Mouse (Mus musculus) thymus, postnatal 10 days (tissue): ENCODE measurements around the gene Ncoa3.

Experiments
- DNase-seq, 2 experiments: peaks; one replicate each; pipeline ENCODE4 v3.0.0; 2021; ENCODE audit warnings: low spot score in 2 of 2

Ncoa3 gene

DNA sequence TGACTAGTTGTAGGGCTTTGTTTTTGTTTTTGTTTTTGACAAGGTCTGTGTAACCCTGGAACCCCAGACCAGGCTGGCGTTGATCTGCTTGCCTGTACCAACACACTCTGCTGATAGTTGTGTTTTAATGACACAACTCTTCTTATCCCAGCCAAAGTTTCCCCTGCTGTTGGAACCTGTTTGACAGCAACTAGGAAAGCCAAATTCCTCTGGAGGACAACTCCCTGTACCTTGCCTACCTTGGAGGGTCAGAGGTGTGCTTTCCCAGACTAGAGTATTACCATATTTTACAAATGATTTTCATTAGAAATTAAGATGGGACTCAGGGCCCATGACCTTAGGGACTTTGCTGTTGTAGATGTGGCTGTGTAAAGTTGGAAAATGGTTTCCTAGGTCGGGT is 9.3 kb downstream of the Ncoa3 start:
- no peak for DNase-seq

DNA sequence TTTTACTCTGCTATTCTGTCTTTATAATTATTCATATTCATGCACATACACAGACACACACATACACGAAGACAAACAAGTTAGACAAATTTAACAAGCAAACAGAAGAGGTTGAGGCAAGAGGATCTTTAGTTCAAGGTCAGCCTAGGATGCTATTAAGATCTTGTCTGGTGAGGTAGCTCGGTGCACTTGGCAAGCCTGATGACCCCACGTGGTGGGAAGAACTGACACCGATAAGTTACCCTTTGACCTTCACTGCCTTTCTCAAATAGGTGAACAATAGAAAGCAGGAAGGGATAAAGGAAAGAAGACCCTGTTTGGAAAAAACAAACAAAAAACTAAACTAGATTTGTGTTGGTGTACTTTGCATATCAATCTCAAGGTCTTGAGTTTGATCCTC is 10.0 kb downstream of the Ncoa3 start:
- DNase-seq = no peak

GRCm38 (mm10) chr2:166003004-166003403 is 10.6 kb downstream of the Ncoa3 start:
- no peak for DNase-seq

GRCm38 (mm10) chr2:166007046-166007445 is 14.6 kb downstream of the Ncoa3 start:
- DNase-seq = no peak

DNA sequence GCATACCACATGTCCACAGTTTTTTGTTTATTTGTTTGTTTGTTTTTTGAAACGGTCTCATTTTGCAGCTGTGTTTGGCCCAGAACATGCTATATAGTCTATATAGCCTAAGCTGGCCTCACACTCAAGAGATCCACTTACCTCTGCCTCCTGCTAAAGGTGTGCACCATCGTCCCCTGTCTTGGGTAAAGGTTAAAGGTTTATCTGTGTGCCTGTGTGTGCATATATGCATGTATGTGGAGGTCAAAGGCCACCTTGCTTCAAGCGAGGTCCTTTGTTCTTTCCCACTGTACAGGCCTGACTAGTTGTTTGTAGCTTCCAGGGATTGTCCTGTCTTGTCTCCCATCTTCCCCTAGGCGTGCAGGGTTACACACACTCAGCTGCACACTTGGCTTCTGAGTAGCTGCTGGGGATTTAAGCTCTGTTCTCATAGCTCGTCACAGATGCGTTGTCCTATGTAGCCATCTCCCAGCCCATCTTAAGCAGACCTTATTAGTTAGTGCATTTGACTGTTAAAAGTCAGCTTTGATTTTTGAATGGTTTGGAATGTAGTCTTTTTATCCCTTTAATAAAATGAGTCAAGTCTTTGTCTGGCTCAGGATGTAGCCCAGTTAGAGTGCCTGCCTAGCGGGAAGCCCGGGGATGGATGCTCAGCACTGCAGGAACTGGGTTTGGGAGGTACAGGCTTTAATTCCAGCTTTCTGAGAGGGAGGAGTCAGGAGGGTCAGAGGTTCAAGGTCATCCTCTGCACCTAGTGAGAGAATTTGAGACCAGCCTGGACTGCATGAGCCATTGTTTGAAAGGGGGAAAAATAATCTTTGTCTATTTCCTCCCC is 16.3 kb downstream of the Ncoa3 start:
- DNase-seq = no peak

- DNase-seq = no peak
Measured at GRCm38 (mm10) chr2:166009393-166009947, 17.0 kb downstream of the Ncoa3 start.

- no peak for DNase-seq
Measured at GRCm38 (mm10) chr2:166010321-166010720, 17.9 kb downstream of the Ncoa3 start.

- DNase-seq = no peak
Measured at GRCm38 (mm10) chr2:166011422-166011821, 19.0 kb downstream of the Ncoa3 start.

DNA sequence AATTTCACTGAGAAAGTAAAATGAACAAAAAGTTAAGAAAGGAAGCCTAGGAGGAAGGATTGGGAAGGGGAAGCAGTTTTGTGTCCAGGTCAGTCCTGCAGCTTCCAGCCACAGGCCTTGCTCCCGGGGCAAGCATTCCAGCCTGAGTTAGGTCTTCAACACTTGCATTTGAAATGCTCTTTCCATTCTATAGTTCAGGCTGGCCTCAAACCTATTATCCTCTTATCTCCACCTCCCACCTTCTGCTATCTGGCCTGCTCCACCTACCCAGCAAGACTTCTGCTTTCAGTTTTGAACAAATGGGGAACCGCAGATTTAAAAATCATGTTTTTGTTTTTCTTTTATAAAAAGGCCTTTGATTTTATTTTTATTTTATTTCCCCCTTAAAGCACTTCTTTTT is 19.7 kb downstream of the Ncoa3 start:
- DNase-seq = no peak

GRCm38 (mm10) chr2:166018769-166019168 is 26.3 kb downstream of the Ncoa3 start:
- no peak for DNase-seq

DNA sequence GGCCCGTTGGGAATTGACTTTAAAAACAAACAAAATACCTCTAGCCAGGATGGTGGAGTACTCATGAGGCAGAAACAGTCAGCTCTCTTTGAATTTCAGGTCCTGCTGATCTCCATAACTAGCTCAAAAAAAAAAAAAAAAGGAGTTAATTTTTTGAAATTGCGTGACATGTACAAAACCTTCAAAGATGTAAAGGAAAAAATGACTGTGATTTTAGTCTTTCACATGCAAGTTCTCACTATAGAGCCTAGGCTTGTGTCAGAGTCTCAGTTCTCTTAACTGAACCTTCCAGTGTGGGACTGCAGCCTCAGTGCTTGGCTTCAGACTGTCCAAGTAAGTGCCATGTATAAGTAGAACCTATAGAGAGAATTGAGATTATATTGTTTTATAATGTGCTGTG is 27.6 kb downstream of the Ncoa3 start:
- no peak for DNase-seq

- DNase-seq = no peak
Measured at GRCm38 (mm10) chr2:166021073-166021610, 28.7 kb downstream of the Ncoa3 start.

DNA sequence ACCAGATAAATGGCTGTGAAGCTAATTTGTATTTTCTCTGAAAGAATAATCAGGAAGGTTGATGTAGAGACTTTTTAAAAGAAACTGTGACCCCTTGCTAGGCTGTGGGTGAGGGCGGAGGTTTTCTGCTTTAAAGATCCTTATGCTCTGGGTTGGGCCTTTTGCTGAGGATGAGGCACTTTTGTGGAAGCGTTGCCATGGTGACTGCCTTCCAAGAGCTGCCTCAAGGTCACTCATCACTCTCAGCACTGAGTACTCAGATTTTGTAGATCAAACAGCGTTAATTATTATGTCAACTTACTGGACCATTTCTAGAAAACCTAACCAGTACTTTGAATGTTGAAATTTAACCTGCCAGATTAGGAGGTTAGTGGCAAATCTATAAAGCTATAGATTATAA is 29.2 kb downstream of the Ncoa3 start:
- DNase-seq = no peak

- peak in 1 of 2 experiments; percentile 33 for DNase-seq
Measured at GRCm38 (mm10) chr2:166022327-166022726, 29.9 kb downstream of the Ncoa3 start.

DNA sequence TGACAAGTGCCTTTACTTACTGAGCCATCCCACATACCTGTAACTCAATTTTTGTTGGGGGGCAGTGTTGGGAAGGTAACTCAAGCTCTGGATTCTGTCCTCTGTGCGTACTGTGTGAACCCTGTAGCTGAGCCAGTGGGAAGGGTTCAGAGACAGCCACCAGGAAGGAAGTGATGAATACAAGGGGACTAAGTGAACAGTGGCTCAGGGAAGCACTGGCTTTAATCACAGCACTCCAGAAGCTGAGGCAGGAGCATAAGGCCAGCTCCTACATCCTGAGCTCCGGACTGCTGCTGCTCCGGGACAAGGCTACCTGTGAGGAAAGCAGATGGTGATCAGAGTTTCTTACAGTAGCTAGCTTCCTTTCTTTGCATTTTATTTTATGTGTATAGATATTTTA is 31.6 kb downstream of the Ncoa3 start:
- no peak for DNase-seq

DNA sequence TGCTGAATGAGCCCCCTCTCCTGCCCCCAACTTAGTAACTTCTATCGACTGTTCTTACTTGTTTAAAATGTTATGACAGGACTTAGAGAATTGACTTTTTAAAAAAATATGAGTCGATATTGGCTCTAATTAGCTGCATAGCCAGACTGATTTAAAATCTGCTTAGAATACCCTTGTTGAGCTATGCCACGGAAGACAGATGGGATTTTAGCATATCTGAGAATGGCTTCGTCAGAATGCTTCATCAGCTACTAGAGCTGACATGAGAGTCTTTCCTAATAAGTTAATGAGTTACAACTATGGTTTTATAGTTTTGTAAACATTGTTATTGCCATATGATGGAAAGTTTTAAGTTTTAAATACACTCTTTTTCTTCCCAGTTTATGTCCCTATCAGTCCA is 32.2 kb downstream of the Ncoa3 start:
- DNase-seq = no peak

DNA sequence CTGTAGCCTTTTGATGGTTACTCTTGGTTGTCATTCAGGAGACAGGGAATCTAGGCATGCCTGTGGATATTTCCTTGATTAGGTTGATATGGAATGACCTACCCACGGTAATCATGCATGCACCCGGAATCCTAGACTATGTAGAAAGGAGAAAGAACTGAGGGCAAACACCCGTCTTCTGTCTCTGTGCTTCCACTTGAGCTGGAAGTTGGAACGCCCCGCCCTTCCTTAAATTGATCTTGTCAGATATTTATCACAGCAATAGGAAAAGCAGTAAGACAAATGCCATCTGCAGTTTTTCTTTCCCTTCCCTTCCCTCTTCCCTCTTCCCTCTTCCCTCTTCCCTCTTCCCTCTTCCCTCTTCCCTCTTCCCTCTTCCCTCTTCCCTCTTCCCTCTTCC is 33.5 kb downstream of the Ncoa3 start:
- no peak for DNase-seq

DNA sequence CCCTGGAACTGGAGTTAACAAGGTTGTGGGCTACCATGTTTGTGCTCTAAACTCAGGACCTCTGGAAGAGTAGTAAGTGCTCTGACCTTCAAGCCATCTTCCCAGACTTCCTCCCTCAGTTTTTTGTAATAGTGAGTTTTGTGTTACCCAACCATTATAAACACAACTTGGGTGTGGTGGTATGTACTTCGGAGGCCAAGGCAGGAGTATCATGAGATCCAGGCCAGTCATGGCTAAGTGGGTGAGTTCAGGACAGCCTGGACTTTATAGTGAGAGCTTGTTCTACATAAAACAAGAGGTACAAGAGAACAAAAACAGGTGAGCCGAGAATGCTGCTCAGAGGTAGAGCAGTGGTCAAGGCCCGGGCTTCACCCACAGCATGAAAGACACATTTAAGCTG is 35.4 kb downstream of the Ncoa3 start:
- no peak for DNase-seq

- no peak for DNase-seq
Measured at GRCm38 (mm10) chr2:166029232-166029631, 36.8 kb downstream of the Ncoa3 start.

- no peak for DNase-seq
Measured at GRCm38 (mm10) chr2:166030256-166030995, 38.0 kb downstream of the Ncoa3 start.

- peak; percentile 35 to 44 for DNase-seq
Measured at GRCm38 (mm10) chr2:166031120-166031929, 38.9 kb downstream of the Ncoa3 start.

- DNase-seq = no peak
Measured at GRCm38 (mm10) chr2:166032628-166033027, 40.2 kb downstream of the Ncoa3 start.
